Mouse (Mus musculus) v-Abl transformed pro-B cells (cell line): ENCODE measurements around the gene Epha6.

ENCODE experiments used
- in situ Hi-C, 2 experiments: fragments of 400-800 bp; cut with MboI; formaldehyde crosslinking; loops; one replicate each; pipeline ENCODE4 v1.15.1; 2025; ENCODE audit not compliant: unreplicated experiment in 2 of 2

Gene Epha6

DNA sequence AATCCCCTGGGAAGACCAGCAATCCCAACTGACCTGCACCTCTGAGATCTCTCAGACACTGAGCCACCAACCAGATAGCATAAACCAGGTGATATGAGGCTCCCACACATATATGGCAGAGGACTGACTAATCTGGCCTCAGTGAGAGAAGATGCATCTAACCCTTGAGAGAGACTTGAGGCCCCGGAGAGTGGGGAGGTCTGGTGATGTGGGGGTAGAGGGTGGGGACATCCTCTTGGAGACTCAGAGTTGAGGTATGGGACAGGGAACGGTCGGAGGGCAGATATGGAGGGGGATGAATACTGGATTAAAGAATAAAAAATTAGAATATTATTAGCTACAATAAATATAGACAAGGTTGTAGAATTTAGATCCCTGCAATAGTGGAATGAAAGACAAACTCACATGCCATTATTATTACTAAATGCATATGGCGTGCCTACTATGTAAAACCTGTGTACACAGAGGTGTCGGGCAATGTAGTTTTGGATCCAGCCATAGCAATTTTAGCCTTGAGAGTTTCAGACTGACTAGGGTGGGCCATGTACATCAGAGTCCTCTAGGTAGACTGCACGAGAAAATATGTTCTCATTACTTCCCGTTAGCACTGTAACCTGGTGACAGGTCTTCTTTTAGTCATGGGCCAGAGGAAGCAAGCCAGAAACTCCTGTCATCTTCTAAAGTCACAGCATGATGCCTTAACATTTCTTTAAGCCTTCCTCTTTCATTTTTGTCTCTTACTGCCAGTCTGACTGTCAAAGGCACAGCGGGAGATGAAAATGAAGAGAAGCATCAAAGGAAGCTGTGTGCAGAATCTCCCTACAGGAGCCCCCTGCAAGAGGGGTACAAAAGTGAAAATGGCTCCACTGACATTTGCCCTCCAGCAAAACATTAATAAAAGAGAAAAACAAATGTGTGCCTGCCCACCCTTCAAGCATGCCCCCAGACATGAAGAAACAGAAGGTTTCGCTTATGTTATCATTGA, 338.7 kb downstream of the Epha6 start:
- in situ Hi-C loops = loop anchor here (5.0 to 25.0 kb wide), 2 partner anchors 131 to 804 kb away; partner anchors contain the start of gene Riox2 (in 2 of the 2)

DNA sequence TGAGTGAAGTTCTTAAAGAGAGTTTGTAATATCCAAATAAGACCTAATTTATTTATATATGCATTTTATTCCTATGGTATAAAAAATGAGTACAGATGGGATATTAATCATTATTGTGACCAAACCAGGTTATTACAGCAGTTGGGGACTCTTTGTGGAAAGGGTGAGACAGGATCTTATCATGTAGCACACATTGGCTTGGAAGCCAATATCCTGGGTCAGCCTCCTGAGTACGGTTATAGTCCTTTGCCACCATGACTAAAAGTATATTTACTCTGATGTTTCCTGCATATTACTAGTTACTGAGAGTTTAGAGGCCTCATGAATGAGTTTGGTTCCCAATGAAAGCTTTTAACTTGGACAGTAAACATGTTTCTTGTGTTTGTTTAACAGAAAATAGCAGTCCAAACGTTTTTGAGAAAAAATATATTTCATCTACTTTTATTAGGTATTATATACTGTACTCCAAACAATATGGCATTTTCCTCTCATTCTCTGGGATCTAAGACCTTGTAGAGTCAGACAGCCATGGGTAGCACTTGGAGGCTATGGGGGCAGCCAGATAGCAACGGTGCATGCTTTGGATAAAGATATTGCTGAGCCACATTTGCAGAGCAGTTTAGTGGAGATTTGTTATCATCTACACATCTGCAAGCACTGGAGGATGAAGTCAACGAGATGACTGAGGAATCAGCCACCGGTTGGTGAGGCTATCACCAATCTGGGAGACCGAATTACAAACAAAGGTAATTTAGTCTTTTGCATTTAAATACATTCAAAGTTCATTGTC, 340.4 kb downstream of the Epha6 start:
- in situ Hi-C loops = loop anchor here (5.0 to 25.0 kb wide), 2 partner anchors 132 to 803 kb away; partner anchors contain the start of gene Riox2 (in 2 of the 2)

DNA sequence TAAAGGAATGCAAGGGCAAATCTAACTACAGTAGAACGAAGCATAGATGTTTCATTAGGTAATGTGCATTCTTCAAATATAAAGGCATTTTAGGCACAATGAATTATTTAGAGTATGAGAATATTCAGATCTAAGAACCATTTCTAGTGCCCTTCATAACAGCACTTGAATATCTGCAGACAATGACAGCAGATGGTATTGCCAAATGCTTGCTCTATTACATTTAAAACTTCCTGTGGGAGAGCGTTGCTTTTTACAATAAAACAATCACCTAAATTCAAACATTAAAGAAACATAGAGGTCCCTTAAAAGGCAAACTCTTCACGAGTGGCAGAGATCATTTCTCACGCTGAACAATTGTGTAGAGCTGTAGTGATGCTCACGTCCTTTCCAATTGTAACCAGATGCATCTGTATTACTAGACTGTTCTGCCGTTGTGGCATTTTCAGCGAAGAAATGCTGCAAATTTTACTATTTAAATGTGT, 347.1 kb downstream of the Epha6 start:
- in situ Hi-C loops = loop anchor here (25.0 kb wide), 1 partner anchor 796 kb away; the partner anchor contains the start of gene Riox2 (in 2 of the 2)

DNA sequence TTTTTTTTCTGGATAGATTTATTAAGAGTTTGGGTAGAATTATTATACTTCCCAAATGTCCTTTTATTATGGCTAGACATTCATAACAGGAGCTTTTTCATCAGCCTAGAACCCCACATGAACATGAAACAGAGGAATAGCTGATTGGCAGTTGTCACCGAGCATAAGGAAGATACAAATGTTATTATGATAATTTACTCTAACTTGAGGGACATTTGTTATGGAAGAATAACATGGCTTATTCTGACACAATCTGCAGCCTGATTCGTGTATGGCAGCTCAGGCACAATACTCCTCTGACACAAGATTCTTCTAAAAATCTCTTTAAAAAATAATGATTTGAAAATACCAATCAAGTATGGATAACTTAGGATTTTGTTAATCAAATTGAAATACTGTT, 347.7 kb downstream of the Epha6 start:
- in situ Hi-C loops = loop anchor here (25.0 kb wide), 1 partner anchor 795 kb away; the partner anchor contains the start of gene Riox2 (in 2 of the 2)

DNA sequence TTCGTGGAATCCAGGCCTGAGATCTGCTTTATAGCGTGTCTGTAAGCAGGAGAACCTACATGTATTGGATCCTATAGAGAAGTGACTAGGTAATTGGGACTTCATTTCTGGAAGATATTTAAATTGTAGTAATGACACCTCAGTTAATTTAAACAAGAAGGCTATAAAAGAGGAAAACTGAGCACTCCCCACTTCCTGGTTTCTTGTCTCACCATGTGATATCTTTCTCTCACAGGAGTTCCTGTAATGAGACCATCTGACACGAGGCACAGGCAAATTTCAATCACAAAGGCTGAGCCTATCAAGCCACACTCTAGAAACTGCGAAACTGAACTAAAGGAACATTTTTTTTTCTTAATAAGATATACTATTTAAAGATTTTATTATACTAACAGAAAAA, 348.3 kb downstream of the Epha6 start:
- in situ Hi-C loops = loop anchor here (25.0 kb wide), 1 partner anchor 795 kb away; the partner anchor contains the start of gene Riox2 (in 2 of the 2)

DNA sequence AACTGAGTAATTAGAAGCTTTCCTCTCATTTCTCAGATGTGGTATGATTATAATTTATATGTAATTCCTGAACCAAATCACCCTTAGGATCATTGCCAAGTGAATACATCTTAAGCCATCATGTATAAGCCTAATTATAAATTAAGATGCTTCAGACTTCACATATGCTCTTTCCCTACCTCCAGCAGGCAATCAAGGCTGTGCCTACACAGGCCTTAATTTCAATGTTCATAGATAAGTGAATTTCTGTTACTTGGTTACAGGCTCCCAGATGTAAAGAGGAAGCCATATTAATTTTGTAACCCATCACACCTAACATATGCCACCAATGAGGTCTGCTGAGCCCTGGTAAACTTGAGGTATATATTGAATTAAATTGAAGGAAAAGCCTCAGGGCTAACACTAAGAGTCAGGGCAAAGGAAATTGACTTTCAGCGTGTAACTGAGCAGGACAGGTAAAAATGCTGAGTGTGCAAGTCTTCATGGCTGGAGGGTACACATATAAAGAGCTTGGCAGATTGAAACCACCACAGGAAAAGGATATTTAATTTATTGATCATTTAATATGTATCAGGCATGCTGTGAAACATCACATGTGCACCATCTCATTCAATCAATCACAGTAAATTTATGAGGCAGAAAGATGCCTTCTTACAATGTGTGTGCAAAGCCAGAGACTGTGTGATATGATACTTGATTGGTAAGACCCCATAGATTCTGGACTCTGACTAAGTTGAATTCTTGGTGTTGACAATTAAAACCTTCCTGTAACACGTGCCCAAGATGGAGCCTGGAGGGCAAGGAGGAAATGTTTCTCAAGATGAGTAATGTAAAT, 365.8 kb downstream of the Epha6 start:
- in situ Hi-C loops = no loop called here

DNA sequence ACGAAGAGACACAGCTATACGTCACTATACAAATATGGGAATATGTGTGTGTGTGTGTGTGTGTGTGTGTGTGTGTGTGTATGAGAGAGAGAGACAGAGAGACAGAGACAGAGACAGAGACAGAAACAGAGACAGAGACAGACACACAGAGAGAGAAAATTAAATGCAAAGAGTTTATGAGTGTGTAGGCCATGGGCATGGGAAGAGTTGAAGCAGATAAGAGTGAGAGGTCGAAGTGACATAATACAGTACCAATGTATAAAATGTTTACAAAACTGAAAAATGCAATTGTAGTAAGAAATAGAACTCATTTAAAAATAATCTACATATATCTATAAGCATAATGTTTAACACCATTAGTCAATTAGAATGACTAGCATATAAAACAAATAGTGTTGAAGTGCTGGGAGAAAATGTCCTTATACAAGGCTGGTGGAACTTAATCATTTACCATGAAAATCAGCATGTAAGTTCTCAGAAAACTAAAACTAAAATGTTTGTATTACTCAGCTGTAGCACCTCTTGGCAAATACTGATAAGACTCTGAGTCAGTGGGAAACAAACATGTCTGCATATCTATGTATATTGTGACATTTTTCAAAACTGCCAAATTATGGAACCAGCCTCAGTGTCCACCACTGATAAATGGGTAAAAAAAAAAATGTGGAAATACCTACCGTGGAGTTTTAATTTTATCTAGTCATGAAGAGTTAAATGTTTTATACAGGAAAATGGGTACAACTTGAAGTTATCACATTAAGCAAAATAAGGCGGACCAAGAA, 371.2 kb downstream of the Epha6 start:
- in situ Hi-C loops = no loop called here

DNA sequence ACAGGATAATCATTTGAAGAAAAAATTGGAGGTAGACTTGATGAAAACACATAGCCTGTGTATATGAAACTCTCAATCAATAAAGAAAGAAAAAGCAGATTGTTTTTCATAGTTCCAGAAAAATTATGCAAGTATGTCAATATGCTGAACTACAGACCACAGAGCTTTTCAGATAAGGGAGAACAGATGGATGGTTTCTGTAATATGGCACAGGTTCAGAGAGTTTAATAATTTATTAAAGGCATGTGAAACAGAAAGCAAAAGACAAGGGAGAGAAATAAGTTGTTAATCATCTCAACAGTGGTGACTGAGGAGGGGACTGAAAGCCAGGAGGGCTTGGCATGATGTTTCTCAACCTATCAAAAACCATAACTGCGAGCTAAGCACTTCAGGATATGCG, 372.3 kb downstream of the Epha6 start:
- in situ Hi-C loops = no loop called here

DNA sequence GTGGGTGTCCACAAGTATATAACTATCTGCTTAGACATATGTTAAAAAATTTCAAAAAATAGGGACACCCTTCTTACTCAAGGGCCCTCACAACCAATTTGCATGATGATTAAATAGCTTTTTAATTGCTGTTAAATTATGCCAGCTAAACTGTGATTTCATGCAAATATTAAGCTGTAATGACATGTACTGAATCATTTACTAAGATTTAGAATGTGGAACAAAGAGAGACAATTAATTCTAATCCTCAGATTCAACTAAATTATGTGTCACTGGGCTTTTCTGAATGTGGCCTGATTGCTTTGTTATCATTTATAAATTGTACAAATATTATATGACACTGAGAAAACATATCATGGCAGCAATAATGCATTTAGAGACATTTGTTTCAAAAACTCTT, 396.2 kb downstream of the Epha6 start:
- in situ Hi-C loops = no loop called here

DNA sequence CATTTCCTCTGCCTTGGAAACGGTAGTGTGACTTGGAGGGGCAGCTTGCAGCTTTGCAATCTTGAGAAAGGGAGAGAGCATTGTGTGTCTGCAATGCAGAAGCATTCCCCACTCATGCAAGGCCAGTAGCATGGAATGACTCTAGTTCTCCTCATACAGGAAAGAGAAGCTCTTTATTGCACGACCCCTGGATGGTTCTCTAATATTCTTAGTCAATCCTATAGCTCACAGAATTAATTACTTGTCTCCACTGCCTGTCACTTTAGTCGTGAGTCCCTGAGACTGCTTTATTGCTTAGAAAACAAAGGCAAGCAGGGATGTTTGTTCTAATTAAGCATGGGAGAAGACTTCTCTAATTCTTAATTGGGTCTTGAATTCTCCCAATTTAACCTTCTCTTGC, 429.8 kb downstream of the Epha6 start:
- in situ Hi-C loops = no loop called here

DNA sequence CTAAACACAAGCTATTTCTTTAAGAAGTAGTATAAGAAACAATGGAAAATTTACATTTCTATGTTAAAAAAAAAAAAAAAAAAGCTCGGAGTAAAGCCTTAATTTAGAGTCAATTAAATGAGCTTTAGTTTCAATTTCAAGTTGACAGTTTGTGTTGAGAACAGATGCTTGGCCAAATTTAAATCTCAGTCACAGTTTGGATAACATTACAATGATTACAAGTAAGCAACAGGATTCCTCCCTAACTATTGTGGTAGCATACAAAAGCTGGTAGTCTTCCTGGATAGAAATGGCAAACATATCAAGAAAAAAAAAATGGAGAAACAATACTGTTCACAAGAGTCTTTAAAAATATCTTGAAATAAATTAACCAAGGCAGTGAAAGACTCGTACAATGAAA, 452.9 kb downstream of the Epha6 start:
- in situ Hi-C loops = no loop called here

DNA sequence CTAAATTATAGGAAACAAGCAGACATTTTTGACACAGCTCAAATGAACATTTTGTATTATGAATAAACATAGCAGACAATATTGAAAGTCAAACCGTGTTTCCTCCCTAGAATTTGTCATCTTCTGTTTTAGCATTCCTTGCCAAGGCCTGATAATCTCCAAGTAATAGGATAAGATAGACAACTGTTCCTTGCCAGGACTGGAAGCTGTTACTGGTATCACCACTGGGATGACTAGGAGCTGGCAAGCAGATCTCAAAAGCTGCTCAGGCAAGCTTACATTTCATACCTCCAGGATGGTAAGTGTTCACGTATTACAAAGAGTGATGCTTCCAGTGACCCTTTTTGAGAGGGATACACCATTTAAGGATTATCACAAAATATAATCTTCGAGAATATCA, 461.0 kb downstream of the Epha6 start:
- in situ Hi-C loops = no loop called here

DNA sequence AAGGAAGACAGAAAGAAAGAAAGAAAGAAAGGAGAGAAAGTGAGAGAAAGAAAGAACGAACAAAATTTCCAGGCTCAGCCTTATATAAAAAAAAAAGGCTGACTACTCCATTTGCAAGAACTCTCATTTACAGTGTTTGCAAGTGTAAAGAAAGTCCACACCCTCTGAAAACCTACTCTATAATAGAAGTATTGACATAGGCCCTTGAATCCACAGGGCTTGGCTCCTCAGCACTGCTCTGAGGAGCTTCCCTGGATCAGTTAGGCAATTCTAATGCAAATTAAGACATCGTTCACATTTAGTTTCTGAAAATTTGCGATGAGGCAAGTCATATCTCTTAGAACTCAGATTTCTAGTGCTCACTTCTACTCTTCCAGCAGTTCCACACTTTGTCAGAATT, 483.9 kb downstream of the Epha6 start:
- in situ Hi-C loops = no loop called here

DNA sequence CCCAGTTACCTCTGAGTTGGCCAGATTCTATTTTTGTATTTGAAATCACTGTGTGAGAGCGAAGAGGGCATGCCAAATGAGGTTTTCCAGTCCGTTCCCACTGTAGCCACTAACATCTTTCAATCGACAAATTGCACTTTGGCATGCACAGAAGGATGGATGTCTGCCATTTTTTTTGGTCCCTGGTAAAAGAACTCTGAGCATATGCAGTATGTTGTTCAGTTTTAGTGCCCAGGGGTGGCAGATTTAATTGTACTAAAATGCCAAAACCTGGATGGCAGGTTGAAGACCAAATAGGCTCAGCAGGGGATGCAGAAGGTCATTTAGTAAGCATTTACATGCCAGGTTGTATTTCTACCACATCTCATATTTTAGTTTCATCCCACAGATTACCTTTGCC, 503.1 kb downstream of the Epha6 start:
- in situ Hi-C loops = no loop called here

DNA sequence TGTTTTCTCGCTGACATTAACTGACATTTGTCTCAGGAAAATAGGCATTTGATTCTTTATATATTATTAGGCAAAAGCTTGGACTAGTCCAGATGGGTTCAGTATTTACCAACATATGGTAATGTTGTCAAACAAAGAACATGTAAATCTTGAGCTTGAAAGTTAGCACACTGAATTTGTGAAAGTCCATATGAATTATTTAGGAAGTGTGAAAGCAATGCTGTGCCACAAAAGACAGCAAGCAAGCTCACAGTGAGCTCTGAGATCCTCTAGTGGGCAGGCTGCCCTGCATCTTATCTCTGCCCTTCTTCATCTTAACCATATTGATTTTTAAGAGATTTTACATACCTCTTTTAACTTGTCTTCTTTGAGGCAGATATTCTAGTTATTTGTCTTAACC, 510.0 kb downstream of the Epha6 start:
- in situ Hi-C loops = no loop called here

DNA sequence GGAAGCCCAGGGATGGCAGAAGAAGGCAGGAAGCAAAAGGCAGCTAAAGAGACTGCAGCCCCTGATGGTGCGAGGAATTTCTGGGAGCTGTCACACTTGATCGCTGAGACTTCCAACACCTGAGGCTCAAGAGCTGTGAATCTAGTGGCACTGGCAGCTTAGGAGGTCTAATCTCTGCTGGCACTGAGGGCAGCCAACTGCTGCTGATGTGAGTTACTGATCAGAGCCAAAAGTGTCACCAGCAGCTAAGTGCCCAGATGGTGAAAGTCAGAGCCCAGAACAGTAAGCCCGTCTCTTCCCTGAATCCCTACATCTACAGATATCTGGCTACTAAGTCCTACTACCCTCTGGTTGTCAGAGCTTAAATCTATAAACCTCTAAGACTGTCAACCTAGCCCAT, 518.4 kb downstream of the Epha6 start:
- in situ Hi-C loops = no loop called here

DNA sequence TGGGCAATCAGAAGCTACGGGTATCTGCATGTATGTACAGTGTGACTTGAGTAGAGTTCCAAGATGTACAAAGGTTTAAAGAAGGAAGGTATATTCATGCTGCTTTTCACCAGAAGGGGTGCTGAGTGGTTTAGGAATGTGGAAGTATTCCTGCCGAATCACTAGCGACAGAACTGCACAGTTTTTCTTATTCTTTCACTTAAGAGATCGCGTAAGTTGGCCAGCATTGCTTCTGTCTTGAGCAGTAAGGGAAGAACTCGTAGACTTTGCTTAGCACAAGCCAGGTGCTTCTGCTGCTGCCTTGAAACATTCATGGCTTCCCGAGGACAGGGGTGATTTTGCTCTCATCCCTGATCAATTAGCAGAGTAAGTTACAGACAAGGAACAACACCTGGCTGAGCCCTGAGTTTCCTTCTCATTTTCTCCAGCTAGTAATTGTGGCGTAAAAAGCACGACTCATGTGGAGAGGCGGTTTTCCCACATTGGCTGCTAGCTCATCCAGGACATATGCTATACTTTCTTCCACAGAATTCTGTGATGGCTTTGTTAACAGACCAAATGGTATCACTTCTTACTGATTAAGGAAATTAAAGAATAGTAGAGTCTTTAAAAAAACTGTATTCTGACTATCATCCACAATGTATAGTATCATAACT, 534.7 kb downstream of the Epha6 start:
- in situ Hi-C loops = no loop called here

DNA sequence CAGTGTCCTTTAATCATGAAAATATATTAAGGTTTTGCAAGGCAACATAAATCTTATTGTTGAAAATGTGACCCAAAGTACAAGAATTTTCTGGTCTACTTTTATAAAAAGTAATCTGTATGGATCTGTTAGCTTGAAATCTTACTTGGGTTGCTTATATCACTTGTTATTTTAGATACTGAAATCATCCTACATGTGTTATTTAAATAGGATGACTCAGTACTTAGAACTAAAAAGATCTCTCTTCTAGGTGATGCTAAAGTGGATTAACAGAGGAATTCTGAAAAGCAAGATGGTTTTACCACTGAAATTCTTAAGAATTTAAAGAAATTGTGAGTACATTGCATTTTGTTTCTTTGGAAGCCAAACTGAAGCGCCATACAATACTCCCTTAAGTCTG, 561.5 kb downstream of the Epha6 start:
- in situ Hi-C loops = no loop called here

DNA sequence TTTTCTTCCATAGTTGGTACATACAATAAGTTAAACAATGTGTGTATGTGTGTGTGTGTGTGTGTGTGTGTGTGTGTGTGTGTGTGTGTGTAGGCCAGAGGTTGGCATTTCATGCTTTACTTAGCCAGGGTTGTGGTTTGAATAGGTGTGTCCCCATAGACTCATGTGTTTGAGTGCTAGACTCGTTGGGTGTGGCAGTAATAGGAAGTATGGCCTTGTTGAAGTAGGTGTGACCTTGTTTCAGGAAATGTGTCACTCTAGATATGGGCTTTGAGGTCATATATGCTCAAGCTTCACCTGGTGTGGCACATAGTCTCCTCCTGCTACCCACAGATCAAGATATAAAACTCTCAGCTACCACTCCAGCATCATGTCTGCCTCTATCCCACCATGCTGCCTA, 577.0 kb downstream of the Epha6 start:
- in situ Hi-C loops = no loop called here
